Mouse (Mus musculus) heart, adult 2 months (tissue): Measurements from ENCODE around the gene Rundc1.

Source experiments
- CTCF ChIP-seq: fragments of 200-600 bp; IDR thresholded peaks from 2 replicates; pipeline ENCODE4 v1.8.1; 2022; ENCODE audit warnings: antibody characterized with exemption, mild to moderate bottlenecking, moderate library complexity
- EP300 ChIP-seq: fragments of 200-500 bp; IDR thresholded peaks from 2 replicates; pipeline ENCODE4 v1.6.1; 2011; ENCODE audit warnings: low read depth, low read length, control low read depth; ENCODE audit not compliant: insufficient read depth
- POLR2A ChIP-seq: fragments of 200-500 bp; IDR thresholded peaks from 2 replicates; pipeline ENCODE4 v1.6.1; 2011; ENCODE audit warnings: mild to moderate bottlenecking, low read depth, low read length, control low read depth; ENCODE audit not compliant: insufficient read depth

- TF ChIP-seq EP300: no peak
- TF ChIP-seq CTCF: no peak
- no peak for TF ChIP-seq POLR2A
These were observed 47.0 kb downstream of the Rundc1 start for GRCm38 (mm10) chr11:101471926-101472325.
